Mouse (Mus musculus) 3134 (cell line): Measurements from ENCODE around the gene Dlg2.
A peak's percentile ranks its signal among the peaks of the same experiment; 100 is the strongest.

Experiments
- DNase-seq: peaks from one replicate; pipeline ENCODE4 v3.0.0-alpha.2; 2011; ENCODE audit warnings: low spot score; ENCODE audit not compliant: insufficient read length; ENCODE audit errors: extremely low read depth

Dlg2 gene

GRCm38 (mm10) chr7:92424703-92425102 lies 1948.2 kb downstream of the Dlg2 start:
- DNase-seq: no peak

- no peak for DNase-seq
Measured at GRCm38 (mm10) chr7:92427280-92427679, 1950.8 kb downstream of the Dlg2 start.

DNA sequence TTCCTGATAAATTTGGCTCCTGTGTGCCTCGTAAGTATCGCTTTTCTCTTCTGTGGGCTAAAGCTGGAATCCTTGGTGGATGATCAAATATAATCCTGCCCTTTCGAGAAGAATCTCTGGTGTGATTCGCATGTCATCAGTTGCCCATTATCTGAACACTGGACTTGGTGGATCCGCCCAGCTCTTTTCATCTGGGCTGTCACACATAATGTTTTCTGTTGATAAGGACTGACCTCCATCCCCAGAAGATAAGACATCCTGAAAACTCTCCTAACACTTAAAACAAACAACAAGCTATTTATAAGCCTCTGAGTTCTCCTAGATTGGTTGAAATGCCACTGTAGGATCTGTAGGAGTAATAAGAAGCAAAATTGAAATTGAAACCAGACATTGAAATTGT lies 1952.2 kb downstream of the Dlg2 start:
- DNase-seq: no peak

- no peak for DNase-seq
Measured at GRCm38 (mm10) chr7:92430254-92430653, 1953.8 kb downstream of the Dlg2 start.

DNA sequence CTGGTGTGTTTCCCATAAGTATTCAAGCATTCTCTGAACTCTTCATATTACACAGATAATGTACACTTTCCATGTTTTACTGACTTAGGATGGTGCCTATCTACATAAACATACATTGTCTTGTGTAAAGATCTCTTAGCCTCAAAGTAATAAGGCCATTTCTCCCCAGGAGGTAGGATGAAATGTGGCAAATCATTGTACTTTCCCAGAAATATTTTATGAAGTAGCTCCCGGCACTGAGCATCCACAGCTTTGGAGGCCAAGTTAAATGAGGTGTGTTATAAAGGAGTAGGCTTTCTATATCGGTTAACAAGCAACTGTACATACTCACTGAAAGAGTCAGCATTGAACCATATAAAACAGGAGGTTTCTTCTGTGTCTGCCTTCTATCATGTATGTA lies 1960.7 kb downstream of the Dlg2 start:
- DNase-seq: no peak

DNA sequence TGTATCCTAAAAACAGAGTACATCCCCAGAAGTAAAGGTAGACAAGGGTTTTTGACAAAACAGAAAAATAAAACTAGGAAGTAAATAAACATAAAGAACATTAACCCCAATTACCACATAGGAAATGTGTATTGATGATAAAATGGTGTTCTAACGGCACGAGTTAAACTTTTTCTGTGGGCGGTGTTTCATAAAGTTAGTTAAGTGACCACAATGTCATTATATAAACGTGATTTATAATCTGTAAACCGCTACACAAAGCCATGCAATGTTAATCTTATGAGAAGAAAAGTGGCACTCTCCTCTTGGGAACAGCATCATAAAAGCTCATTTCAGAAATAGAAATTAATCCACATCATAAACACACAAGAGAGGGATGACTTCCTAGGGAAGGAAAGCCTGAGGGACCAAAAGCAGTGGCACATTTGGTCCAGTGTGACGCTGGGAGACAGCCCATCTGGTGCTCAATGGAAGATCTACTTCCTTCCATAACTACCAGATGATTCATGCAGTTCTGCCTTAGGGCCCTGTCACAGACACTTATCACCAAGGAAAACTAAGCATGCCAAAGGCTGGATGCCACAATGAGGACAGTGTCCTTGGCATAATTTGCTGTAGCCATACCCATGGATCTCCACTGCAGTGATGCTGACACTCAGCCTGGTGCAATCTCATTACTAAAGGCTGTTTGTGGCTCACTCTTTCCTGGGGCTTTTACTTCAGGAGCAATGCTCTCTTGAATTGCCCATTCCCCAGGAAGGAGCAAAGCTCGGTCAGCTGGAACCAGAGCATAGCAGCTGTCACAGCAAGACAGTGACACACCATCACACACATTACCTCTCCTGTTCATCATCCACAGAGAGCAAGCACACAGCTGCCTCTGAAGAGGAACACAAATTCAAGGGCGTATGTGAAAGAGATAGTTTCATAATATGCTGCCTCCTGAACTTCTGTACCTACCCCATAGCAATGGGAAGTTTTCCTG lies 1963.3 kb downstream of the Dlg2 start:
- no peak for DNase-seq

GRCm38 (mm10) chr7:92441611-92442010 lies 1965.1 kb downstream of the Dlg2 start:
- DNase-seq: no peak

DNA sequence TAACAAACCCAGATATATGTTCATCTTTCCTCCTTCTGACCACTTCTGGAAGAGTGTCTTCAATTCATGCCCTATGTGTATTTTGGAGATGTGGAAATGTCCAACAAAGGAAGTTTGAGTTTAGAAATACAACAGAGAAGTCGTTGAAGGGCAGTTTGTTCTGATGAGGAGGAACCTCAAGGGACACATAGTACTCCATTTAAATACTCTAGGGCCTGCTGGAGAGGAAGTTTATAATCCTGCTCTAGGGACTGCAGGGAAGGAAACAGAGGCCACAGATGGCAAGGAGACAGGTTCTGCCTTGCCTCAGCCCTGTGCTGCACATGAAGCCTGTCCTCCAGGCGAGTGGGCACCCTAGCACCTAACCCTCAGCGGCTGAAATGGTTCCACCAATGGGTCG lies 1965.6 kb downstream of the Dlg2 start:
- DNase-seq: no peak

DNA sequence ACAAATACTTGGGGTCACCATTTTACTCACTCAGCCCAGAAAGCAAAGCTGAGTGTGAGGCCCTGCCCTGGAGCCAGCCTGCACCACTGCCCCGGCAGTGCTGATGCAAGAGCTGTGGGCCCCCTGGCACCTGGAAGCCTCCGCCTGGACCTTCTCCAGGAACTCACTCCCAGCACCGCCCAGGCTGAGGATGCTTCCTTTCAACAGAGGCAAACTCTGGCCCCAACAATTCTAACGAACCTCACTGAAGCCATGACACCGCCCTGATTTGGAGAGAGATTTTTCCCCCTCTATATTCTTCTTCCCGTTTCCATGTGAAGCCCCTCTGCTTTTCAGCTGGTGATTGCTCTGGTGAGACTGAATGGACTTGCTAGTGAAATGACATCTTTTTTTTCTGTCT lies 1971.5 kb downstream of the Dlg2 start:
- no peak for DNase-seq

DNA sequence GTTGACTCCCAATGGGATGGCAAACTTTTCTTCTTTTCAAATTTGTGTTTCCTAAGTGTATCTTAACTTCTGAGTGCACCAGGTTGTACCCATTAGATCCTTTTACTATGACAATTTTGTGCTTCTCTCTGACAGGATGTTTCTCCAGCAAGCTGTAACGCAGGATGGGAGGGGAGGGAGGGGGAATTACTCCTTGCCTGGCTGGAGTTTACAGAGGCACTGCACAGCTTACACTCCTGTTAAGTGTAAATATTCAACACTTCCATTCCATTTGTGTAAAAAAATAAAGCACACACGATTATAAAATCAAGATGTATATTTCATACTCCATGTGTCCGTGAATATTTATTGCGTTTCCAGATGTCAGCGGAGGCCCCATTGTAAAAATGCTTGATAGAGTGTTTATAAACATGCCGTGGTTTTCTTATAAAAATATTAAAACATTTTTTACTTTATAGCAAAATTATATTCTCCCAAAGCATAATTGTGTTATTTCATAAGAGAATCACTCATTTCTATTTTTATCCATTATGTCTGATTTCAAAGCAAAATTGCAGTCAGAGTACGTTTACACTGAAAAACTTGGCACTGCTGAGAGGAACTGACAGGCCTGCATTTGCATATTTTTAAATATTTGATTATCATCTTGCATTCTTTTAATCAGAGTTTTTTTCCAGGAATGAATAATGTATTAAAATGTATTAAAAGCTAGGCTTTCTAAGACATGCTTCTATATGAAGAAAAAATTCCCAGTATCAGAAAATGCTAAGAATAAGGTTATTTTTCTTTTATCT lies 1972.5 kb downstream of the Dlg2 start:
- DNase-seq: no peak

DNA sequence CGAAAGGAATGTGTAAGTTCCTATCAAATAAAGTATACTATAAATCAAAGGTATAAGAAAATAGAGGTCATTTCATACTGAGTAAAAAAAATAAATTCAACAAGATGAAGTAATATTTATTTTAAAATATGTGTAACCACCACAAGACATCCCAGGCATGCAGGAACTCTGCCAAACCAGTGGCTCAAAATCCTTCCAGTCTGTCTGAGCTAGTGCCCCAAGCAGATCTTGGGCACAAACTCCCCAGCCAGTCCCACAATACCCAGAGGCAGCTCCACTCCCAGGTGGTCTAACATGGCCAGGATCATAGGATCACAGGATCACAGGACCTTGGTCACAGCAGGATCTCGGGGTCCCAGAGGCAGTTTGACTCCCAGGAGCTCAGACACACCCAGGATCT lies 1977.7 kb downstream of the Dlg2 start:
- peak; percentile 34 for DNase-seq

DNA sequence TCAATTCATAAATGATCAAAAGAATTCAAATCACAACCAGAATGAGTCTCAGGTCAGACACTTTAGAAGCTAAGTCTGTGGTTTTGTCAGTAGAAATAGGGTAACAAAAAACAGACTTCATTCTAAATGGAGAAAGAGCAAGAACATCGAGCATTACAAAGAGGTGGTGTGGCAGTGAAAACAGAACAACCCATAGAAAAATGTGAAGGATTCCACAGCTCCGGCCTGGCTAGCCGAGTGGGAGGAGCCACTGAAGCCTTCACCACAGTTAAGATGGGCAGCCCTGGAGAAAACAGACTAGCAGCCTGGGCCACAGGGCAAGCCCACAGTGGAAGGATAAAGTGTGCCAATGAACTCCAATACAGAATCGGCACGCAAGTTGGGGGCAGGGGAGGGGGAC lies 1979.5 kb downstream of the Dlg2 start:
- DNase-seq: no peak

DNA sequence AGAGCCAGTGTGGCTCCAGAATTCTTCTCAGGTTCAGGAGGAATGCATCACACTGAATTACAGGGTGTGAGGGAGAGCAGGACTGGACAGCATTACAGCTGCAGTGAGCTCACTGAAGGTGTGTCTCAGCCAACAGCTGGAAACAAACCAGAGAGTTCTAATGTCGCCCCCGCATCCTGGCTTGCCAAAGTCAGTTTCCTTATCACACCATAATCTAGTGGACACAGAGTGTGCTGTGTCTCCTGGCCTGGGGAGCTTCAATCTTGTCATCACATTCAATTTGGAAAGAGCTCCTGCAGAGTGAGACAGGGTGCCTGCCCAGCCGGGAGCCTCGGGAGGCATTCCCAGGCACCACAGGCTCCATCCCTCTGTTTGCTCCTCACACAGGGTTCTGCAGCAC lies 1981.3 kb downstream of the Dlg2 start:
- DNase-seq: no peak

GRCm38 (mm10) chr7:92458308-92458707 lies 1981.8 kb downstream of the Dlg2 start:
- no peak for DNase-seq

- DNase-seq: no peak
Measured at GRCm38 (mm10) chr7:92460578-92460977, 1984.1 kb downstream of the Dlg2 start.

DNA sequence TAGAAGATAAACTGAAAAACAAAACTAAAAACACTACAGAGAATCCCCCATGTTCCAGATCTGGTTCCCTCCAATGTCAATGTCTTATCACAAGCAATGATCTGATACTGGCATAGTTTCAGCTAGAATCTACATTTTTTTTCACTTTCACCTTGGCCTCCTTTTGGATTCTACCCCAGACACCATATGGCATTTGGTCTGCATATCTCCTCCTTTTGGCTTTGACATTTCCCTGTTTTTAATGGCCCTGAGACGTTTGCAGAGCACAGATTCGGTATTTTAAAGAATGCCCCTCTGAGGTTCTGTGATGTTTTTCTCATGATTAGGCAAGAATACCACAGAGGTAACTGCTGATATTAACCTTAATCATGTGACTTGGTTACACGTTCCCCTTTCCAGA lies 1984.8 kb downstream of the Dlg2 start:
- DNase-seq: no peak

DNA sequence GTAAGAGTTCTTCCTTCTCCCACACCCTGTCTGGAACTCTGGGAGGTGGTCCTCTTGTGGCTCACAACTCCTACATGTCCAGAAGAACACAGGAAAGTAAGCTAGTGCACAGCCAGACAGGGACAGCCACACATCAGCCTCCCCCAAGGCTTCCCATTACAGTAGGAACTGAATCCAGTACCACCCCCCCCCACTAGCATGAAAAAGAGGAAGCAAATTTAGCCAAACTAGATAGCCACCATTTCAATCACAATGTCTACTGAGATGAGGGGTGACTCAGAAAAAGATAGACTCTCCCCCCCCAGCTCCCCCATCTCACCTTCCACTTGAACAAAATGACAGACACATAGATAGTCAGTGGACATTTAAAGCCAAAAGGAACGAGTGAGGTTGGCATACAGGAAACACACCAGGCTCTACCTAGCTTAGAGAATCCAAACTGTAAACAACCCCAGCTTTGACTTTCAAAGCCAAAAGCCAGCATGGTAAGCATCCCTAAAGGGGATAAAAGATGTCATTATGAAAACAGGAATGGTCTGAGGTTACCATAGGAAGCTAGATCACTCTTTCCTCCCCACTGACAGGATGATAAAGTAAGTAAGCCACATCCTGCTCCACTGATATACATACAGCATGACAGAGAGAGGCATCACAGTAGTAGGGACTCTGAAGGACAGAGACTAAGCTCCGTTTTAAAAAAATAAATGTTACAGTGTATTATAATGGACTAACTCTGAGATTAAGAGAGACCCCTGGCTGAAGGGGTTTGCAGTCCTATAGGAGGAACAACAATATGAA lies 1986.8 kb downstream of the Dlg2 start:
- DNase-seq: no peak

DNA sequence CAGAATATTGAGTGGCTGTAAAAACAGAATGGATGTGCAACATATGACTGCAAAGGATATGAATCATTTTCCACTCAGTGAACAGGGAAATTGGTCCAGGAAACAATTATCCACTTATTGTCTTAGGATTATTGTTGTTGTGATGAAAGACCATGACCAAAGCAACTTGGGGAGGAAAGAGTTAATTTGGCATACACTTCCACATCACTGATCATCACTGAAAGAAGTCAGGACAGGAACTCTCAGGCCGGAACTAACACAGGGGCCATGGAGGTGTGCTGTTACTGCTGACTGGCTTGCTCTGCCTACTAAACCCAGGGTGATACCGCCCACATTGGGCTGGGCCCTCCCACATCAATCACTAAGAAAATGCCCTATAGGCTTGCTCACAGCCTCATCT lies 1987.8 kb downstream of the Dlg2 start:
- no peak for DNase-seq

- DNase-seq: no peak
Measured at GRCm38 (mm10) chr7:92479143-92479542, 2002.7 kb downstream of the Dlg2 start.

DNA sequence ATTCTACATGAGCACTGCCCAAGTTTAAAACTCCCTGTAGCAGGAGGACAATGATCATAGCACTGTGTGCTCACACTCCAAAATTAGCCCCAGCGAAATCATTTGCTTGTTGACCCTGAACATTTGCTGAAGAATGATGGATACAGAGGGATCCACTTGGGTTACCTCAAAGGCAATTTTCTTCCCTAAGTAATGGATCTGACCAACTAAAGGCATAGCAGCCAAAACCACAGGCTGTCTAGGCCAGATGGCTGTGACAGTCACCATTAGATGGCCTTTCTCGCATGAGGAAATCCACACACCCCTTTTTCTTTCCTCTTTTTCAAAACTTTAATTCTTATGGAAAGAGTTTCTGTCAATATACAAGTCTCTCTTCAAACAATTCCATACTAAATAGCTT lies 2003.3 kb downstream of the Dlg2 start:
- DNase-seq: no peak

DNA sequence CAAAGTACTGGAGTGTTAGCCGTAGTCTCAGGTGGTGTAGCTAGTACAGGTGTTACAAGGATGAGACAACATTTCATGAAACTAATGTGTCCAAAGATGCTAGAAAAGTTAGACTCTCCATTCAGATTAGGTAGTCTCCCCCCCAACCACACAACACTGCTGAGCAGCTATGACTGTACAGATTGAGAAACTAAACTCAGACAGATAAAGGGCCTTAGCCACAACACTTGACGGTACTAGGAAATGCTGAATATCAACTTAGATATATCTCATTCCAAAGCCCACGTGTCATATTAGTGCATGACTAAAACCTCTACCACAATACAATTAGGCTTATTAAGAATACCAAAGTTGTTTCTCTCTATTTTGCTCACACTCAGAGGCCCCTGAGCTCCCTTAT lies 2006.9 kb downstream of the Dlg2 start:
- DNase-seq: no peak
